Mouse (Mus musculus): ENCODE results near the gene Yif1a. TPM values are rescaled to one million over a fixed set of nuclear protein-coding genes. Genes with fewer than 3 reads are reported as not detected.

The Yif1a gene
- polyA plus RNA-seq, 1 experiment from 2014 or later, result 84.3 TPM

- no peak overlapping the region for H3K4me3 ChIP-seq
- H3K36me3 ChIP-seq, result peaks cover 83% of the 10 kb centered on the region
- no peak overlapping the region for H3K9ac ChIP-seq
- no peaks in the 10 kb centered on the region for H3K9me3 ChIP-seq
- 4% methylated on average over 2 of the region's 2 CpGs for WGBS
- H3K27ac ChIP-seq (replicated peaks), result no peak overlapping the region
- H3K27me3 ChIP-seq (replicated peaks), result no peaks in the 10 kb centered on the region
- no peaks in the 10 kb centered on the region for H3K4me1 ChIP-seq
- H3K4me2 ChIP-seq, result no peak overlapping the region
- ATAC-seq (ENCODE audit: extremely low read depth, insufficient number of reproducible peaks, low FRiP score, low TSS enrichment), result no peak
These were observed 51.3 kb downstream of the Yif1a start for GRCm38 (mm10) chr19:5139640-5140039.

Other genes starting within 250 kb of the Yif1a start
- gene Ccs, start 249.2 kb upstream of the Yif1a start, polyA plus RNA-seq (2015; fragmentation: Nextera tagmentation; extraction: Ambion mirVana), result 40.7 and 44.1 TPM in 2 replicates
- 0.04 TPM in 1 of 2 replicates, not detected in the other for gene Ccdc87, start 249.2 kb upstream of the Yif1a start, polyA plus RNA-seq (2015; fragmentation: Nextera tagmentation; extraction: Ambion mirVana)
- gene Ctsf, start 233.4 kb upstream of the Yif1a start, polyA plus RNA-seq (2015; fragmentation: Nextera tagmentation; extraction: Ambion mirVana), result 40.5 and 42.2 TPM in 2 replicates
- gene Actn3, start 210.6 kb upstream of the Yif1a start, polyA plus RNA-seq (2015; fragmentation: Nextera tagmentation; extraction: Ambion mirVana), result 2.8 and 3.9 TPM in 2 replicates
- gene Zdhhc24, start 209.9 kb upstream of the Yif1a start, polyA plus RNA-seq (2015; fragmentation: Nextera tagmentation; extraction: Ambion mirVana), result 8.4 and 8.6 TPM in 2 replicates
- 2.2 and 2.5 TPM in 2 replicates for gene Bbs1, start 181.9 kb upstream of the Yif1a start, polyA plus RNA-seq (2015; fragmentation: Nextera tagmentation; extraction: Ambion mirVana)
- gene Dpp3, start 160.3 kb upstream of the Yif1a start, polyA plus RNA-seq (2015; fragmentation: Nextera tagmentation; extraction: Ambion mirVana), result 84.6 and 84.7 TPM in 2 replicates
- 0.99 and 1.0 TPM in 2 replicates for gene Peli3, start 145.4 kb upstream of the Yif1a start, polyA plus RNA-seq (2015; fragmentation: Nextera tagmentation; extraction: Ambion mirVana)
- 85.2 and 101 TPM in 2 replicates for gene Mrpl11, start 126.4 kb upstream of the Yif1a start, polyA plus RNA-seq (2015; fragmentation: Nextera tagmentation; extraction: Ambion mirVana)
- gene Npas4, start 98.2 kb upstream of the Yif1a start, polyA plus RNA-seq (2015; fragmentation: Nextera tagmentation; extraction: Ambion mirVana), result 0.09 TPM in 2 replicates
- gene Slc29a2, start 64.7 kb upstream of the Yif1a start, polyA plus RNA-seq (2015; fragmentation: Nextera tagmentation; extraction: Ambion mirVana), result 8.5 and 9.4 TPM in 2 replicates
- gene B4gat1, start 49.7 kb upstream of the Yif1a start, polyA plus RNA-seq (2015; fragmentation: Nextera tagmentation; extraction: Ambion mirVana), result 41.4 and 49.5 TPM in 2 replicates
- 1.4 and 1.7 TPM in 2 replicates for gene AC124502.3, start 49.6 kb upstream of the Yif1a start, polyA plus RNA-seq (2015; fragmentation: Nextera tagmentation; extraction: Ambion mirVana)
- 29.5 and 33.5 TPM in 2 replicates for gene Brms1, start 47.2 kb upstream of the Yif1a start, polyA plus RNA-seq (2015; fragmentation: Nextera tagmentation; extraction: Ambion mirVana)
- gene Rin1, start 38.1 kb upstream of the Yif1a start, polyA plus RNA-seq (2015; fragmentation: Nextera tagmentation; extraction: Ambion mirVana), result 2.4 and 3.5 TPM in 2 replicates
- 17.7 and 23.6 TPM in 2 replicates for gene Cd248, start 20.5 kb upstream of the Yif1a start, polyA plus RNA-seq (2015; fragmentation: Nextera tagmentation; extraction: Ambion mirVana)
- 3.5 and 4.8 TPM in 2 replicates for gene Tmem151a, start 3.0 kb upstream of the Yif1a start, polyA plus RNA-seq (2015; fragmentation: Nextera tagmentation; extraction: Ambion mirVana)
- 4.6 and 5.8 TPM in 2 replicates for gene Cnih2, start 10.0 kb downstream of the Yif1a start, polyA plus RNA-seq (2015; fragmentation: Nextera tagmentation; extraction: Ambion mirVana)
- 220 TPM in 2 replicates for gene Rab1b, start 18.5 kb downstream of the Yif1a start, polyA plus RNA-seq (2015; fragmentation: Nextera tagmentation; extraction: Ambion mirVana)
- 18.4 and 22.3 TPM in 2 replicates for gene Klc2, start 30.0 kb downstream of the Yif1a start, polyA plus RNA-seq (2015; fragmentation: Nextera tagmentation; extraction: Ambion mirVana)
- 17.7 and 18.6 TPM in 2 replicates for gene Pacs1, start 184.6 kb downstream of the Yif1a start, polyA plus RNA-seq (2015; fragmentation: Nextera tagmentation; extraction: Ambion mirVana)
- 210 and 227 TPM in 2 replicates for gene Sf3b2, start 206.9 kb downstream of the Yif1a start, polyA plus RNA-seq (2015; fragmentation: Nextera tagmentation; extraction: Ambion mirVana)
- gene Gal3st3, start 209.8 kb downstream of the Yif1a start, polyA plus RNA-seq (2015; fragmentation: Nextera tagmentation; extraction: Ambion mirVana), result 4.5 and 5.9 TPM in 2 replicates
- gene Catsper1, start 247.2 kb downstream of the Yif1a start, polyA plus RNA-seq (2015; fragmentation: Nextera tagmentation; extraction: Ambion mirVana), result not detected in 2 replicates